Comparison of ENCODE assay signal across 8 mouse cellular contexts in genomic region chr5:144223503-144223862, GRCm38 (mm10). TPM values are rescaled to one million over a fixed set of nuclear protein-coding genes. Genes with fewer than 3 reads are reported as not detected.
DNase-seq lines count a peak whose midpoint lies in the region; ATAC-seq and TF ChIP-seq lines count a peak whose summit lies in the region.

Gene Tecpr1 (minus strand): TSS chr5:144223615.

- H3K9me3 ChIP-seq in CH12.LX (replicated peaks; ENCODE audit: low read length) = no peaks in the 10 kb centered on the region
- no peaks in the 10 kb centered on the region for H3K9me3 ChIP-seq in forebrain, embryonic 11.5 days (ENCODE audit: control insufficient read depth, low read length)
- H3K9me3 ChIP-seq in heart, embryonic 16.5 days (replicated peaks; ENCODE audit: control insufficient read depth, low read length) = no peaks in the 10 kb centered on the region
- no peaks in the 10 kb centered on the region for H3K9me3 ChIP-seq in liver, embryonic 15.5 days (replicated peaks)
- no peaks in the 10 kb centered on the region for H3K9me3 ChIP-seq in neural tube, embryonic 12.5 days

- TF ChIP-seq EP300 in CH12.LX (IDR thresholded peaks at IDR 0.05; ENCODE audit: low read length) = no peak

- WGBS in forebrain, embryonic 11.5 days = under 1% methylated on average over 37 of the region's 37 CpGs
- WGBS in heart, embryonic 16.5 days = under 1% methylated on average over 37 of the region's 37 CpGs
- WGBS in liver, embryonic 15.5 days (ENCODE audit: insufficient replicate concordance) = under 1% methylated on average over 37 of the region's 37 CpGs
- WGBS in neural tube, embryonic 12.5 days = under 1% methylated on average over 37 of the region's 37 CpGs

- H3K4me3 ChIP-seq in CH12.LX (replicated peaks in 1 of 3; ENCODE audit: low read depth in 2 of 3, low read length in 2 of 3, poor library complexity in 1 of 3) = peak within 1 kb of the TSS; percentile 77 to 93 (median 81)
- peak within 1 kb of the TSS; percentile 68 for H3K4me3 ChIP-seq in forebrain, embryonic 11.5 days (ENCODE audit: low read depth, low read length)
- peak within 1 kb of the TSS; percentile 91 for H3K4me3 ChIP-seq in heart, embryonic 16.5 days (ENCODE audit: low read length)
- peak within 1 kb of the TSS; percentile 70 for H3K4me3 ChIP-seq in liver, embryonic 15.5 days (replicated peaks)
- H3K4me3 ChIP-seq in neural tube, embryonic 12.5 days = peak within 1 kb of the TSS; percentile 66

- no peak within 1 kb of the TSS for H3K27ac ChIP-seq in CH12.LX (ENCODE audit: insufficient read depth, low read depth)
- H3K27ac ChIP-seq in forebrain, embryonic 11.5 days (ENCODE audit: low read depth, low read length) = peak within 1 kb of the TSS; percentile 50; the same call in 1 of the 2 replicates
- H3K27ac ChIP-seq in heart, embryonic 16.5 days (ENCODE audit: low read length) = peak within 1 kb of the TSS; percentile 86
- peak within 1 kb of the TSS; percentile 39; the same call in 1 of the 2 replicates for H3K27ac ChIP-seq in liver, embryonic 15.5 days (replicated peaks)
- no peak within 1 kb of the TSS for H3K27ac ChIP-seq in neural tube, embryonic 12.5 days

- peaks cover 0 to 3% of the 10 kb centered on the region in 2 experiments for H3K36me3 ChIP-seq in CH12.LX (replicated peaks in 1 of 2; ENCODE audit: control insufficient read depth in 1 of 2, insufficient read depth in 1 of 2, low read length in 1 of 2)
- H3K36me3 ChIP-seq in forebrain, embryonic 11.5 days (ENCODE audit: control insufficient read depth, insufficient read depth, low read length) = no peaks in the 10 kb centered on the region
- H3K36me3 ChIP-seq in heart, embryonic 16.5 days (ENCODE audit: control insufficient read depth, insufficient read depth) = no peaks in the 10 kb centered on the region
- H3K36me3 ChIP-seq in liver, embryonic 15.5 days (replicated peaks) = no peaks in the 10 kb centered on the region
- H3K36me3 ChIP-seq in neural tube, embryonic 12.5 days = no peaks in the 10 kb centered on the region

- no peak for TF ChIP-seq CTCF in CH12.LX (conservative IDR thresholded peaks at IDR 0.05 in 1 of 2, IDR thresholded peaks at IDR 0.05 in 1 of 2; ENCODE audit: low read depth in 2 of 2, low read length in 2 of 2)

- peak within 1 kb of the TSS; percentile 77 for H3K4me2 ChIP-seq in CH12.LX (ENCODE audit: insufficient read depth, low read depth, poor library complexity, severe bottlenecking)
- H3K4me2 ChIP-seq in forebrain, embryonic 11.5 days (ENCODE audit: low read depth, low read length, severe bottlenecking) = peak within 1 kb of the TSS; percentile 81
- peak within 1 kb of the TSS; percentile 71 for H3K4me2 ChIP-seq in heart, embryonic 16.5 days (ENCODE audit: low read depth, low read length)
- peak within 1 kb of the TSS; percentile 93 for H3K4me2 ChIP-seq in liver, embryonic 15.5 days
- peak within 1 kb of the TSS; percentile 84 for H3K4me2 ChIP-seq in neural tube, embryonic 12.5 days (replicated peaks)

- in situ Hi-C loops in CH12.LX (cut with MboI; ENCODE audit: low pct_ligation_motif_present, low pct_unique_long_range_greater_than_20kb, low sequenced_read_pairs) = loop anchor here (25.0 kb wide), 1 partner anchor 514 kb away; no protein-coding TSS in a partner anchor

- peaks cover 2 to 26% of the 10 kb centered on the region in 2 experiments; a peak in 2 of 4 replicates for H3K4me1 ChIP-seq in CH12.LX (ENCODE audit: control insufficient read depth in 1 of 2, insufficient read depth in 2 of 2)
- H3K4me1 ChIP-seq in forebrain, embryonic 11.5 days (replicated peaks; ENCODE audit: control insufficient read depth, insufficient read depth, low read length) = peaks cover 5% of the 10 kb centered on the region; the same call in 1 of the 2 replicates
- H3K4me1 ChIP-seq in heart, embryonic 16.5 days (ENCODE audit: control insufficient read depth, insufficient read depth, low read length) = peaks cover 20% of the 10 kb centered on the region
- H3K4me1 ChIP-seq in liver, embryonic 15.5 days (replicated peaks) = peaks cover 22% of the 10 kb centered on the region
- H3K4me1 ChIP-seq in neural tube, embryonic 12.5 days = peaks cover 17% of the 10 kb centered on the region

- H3K27me3 ChIP-seq in CH12.LX (replicated peaks) = no peaks in the 10 kb centered on the region
- no peaks in the 10 kb centered on the region for H3K27me3 ChIP-seq in forebrain, embryonic 11.5 days (ENCODE audit: control insufficient read depth, insufficient read depth, low read length)
- no peaks in the 10 kb centered on the region for H3K27me3 ChIP-seq in heart, embryonic 16.5 days (ENCODE audit: control insufficient read depth, insufficient read depth, low read length)
- H3K27me3 ChIP-seq in liver, embryonic 15.5 days = no peaks in the 10 kb centered on the region
- no peaks in the 10 kb centered on the region for H3K27me3 ChIP-seq in neural tube, embryonic 12.5 days (replicated peaks)

- no peaks in the 10 kb centered on the region for H3K79me2 ChIP-seq in CH12.LX (replicated peaks; ENCODE audit: control insufficient read depth, extremely low read depth, insufficient read depth, poor library complexity, severe bottlenecking)

- TF ChIP-seq RAD21 in CH12.LX (IDR thresholded peaks at IDR 0.05; ENCODE audit: low read depth, low read length) = no peak

- peak; percentile 95 for DNase-seq in CH12.LX (ENCODE audit: extremely low read depth)
- peak; percentile 89 for DNase-seq in c-Kit-positive CD71-positive TER-119-negative erythroid progenitor cells, embryonic 14.5 days (ENCODE audit: low read depth)
- DNase-seq in forebrain, embryonic 11.5 days (ENCODE audit: low spot score) = peak; percentile 96
- peak; percentile 98 for DNase-seq in kidney, postnatal 36 days
- peak; percentile 92 for DNase-seq in telencephalon, adult 2 months (ENCODE audit: low read depth, low spot score)

- dilution Hi-C loops in CH12.LX (cut with MboI; ENCODE audit: extremely low pct_ligation_motif_present, extremely low pct_unique_long_range_greater_than_20kb, low sequenced_read_pairs) = no loop called here

- peak within 1 kb of the TSS; percentile 75 for H3K9ac ChIP-seq in CH12.LX (ENCODE audit: insufficient read depth, low read depth)
- H3K9ac ChIP-seq in forebrain, embryonic 11.5 days (ENCODE audit: low read length) = peak within 1 kb of the TSS; percentile 74
- H3K9ac ChIP-seq in heart, embryonic 16.5 days (ENCODE audit: low read length) = peak within 1 kb of the TSS; percentile 89
- peak within 1 kb of the TSS; percentile 68 for H3K9ac ChIP-seq in liver, embryonic 15.5 days
- peak within 1 kb of the TSS; percentile 62 for H3K9ac ChIP-seq in neural tube, embryonic 12.5 days

- TF ChIP-seq POLR2A in CH12.LX (IDR thresholded peaks at IDR 0.05; ENCODE audit: low read depth, low read length) = peak; percentile 89

- ATAC-seq in forebrain, embryonic 11.5 days (replicated peaks; ENCODE audit: low FRiP score) = peak; percentile 95
- ATAC-seq in heart, embryonic 16.5 days (replicated peaks; ENCODE audit: extremely low read depth, insufficient read depth, low FRiP score) = peak; percentile 96
- peak; percentile 95 for ATAC-seq in liver, embryonic 15.5 days (ENCODE audit: insufficient read depth)
- ATAC-seq in neural tube, embryonic 12.5 days (ENCODE audit: low FRiP score, low read depth) = peak; percentile 98

TF ChIP-seq in CH12.LX, 34 proteins besides CTCF, POLR2A, EP300 and RAD21:
- 0 out of 2 replicates have a peak, but pooled peaks have one; percentile 15 for TF ChIP-seq MAZ (IDR thresholded peaks at IDR 0.05; ENCODE audit: low read depth, low read length)
- peak; percentile 55; the same call in 1 of the 2 replicates for TF ChIP-seq NELFE (IDR thresholded peaks at IDR 0.05; ENCODE audit: low read depth, low read length)
- peak; percentile 72; the same call in 1 of the 2 replicates for TF ChIP-seq SIN3A (IDR thresholded peaks at IDR 0.05; ENCODE audit: low read length)
- TF ChIP-seq ZMIZ1 (IDR thresholded peaks at IDR 0.05; ENCODE audit: low read depth, low read length) = peak; percentile 41; the same call in 1 of the 2 replicates
- no peak for TF ChIP-seq MAX (IDR thresholded peaks at IDR 0.05; ENCODE audit: low read length)
- TF ChIP-seq TBP (conservative IDR thresholded peaks at IDR 0.05; ENCODE audit: low read depth, low read length) = 0 out of 2 replicates have a peak, but pooled peaks have one; percentile 35
- no peak for TF ChIP-seq E2F4 (IDR thresholded peaks at IDR 0.05; ENCODE audit: insufficient replicate concordance, low read depth, low read length)
- TF ChIP-seq MEF2A (IDR thresholded peaks at IDR 0.05; ENCODE audit: borderline replicate concordance, low read depth, low read length) = peak; percentile 9; the same call in 1 of the 2 replicates
- TF ChIP-seq CHD2 (IDR thresholded peaks at IDR 0.05; ENCODE audit: low read length) = no peak
- peak; percentile 87 for TF ChIP-seq NRF1 (IDR thresholded peaks at IDR 0.05; ENCODE audit: low read depth, low read length)
- peak; percentile 52; the same call in 1 of the 2 replicates for TF ChIP-seq HCFC1 (IDR thresholded peaks at IDR 0.05; ENCODE audit: low read depth, low read length)
- peak; percentile 58 for TF ChIP-seq TCF12 (IDR thresholded peaks at IDR 0.05; ENCODE audit: low read depth, low read length)
- peak; percentile 83 for TF ChIP-seq ELF1 (IDR thresholded peaks at IDR 0.05; ENCODE audit: low read depth, low read length)

RNA-seq across cellular contexts. Expression of gene Tecpr1, which starts in this region (rescaled TPM):
- total RNA-seq in CH12.LX (2012; rRNA removed) = 5.3 and 6.0 TPM in 2 replicates
- total RNA-seq in CH12.LX (2014; rRNA removed) = 2.2 and 2.8 TPM in 2 replicates
- 5.8 and 6.2 TPM in 2 replicates for polyA plus RNA-seq in CH12.LX (2012; ENCODE audit: insufficient read length, low read depth)
- polyA plus RNA-seq in forebrain, embryonic 11.5 days (2014; fragmentation: Nextera tagmentation; extraction: Ambion mirVana) = 17.5 and 20.1 TPM in 2 replicates
- 18.3 and 19.7 TPM in 2 replicates for polyA plus RNA-seq in heart, embryonic 16.5 days (2015; fragmentation: Nextera tagmentation; extraction: Ambion mirVana)
- polyA plus RNA-seq in liver, embryonic 15.5 days (2015; fragmentation: Nextera tagmentation; extraction: Ambion mirVana) = 3.1 and 3.3 TPM in 2 replicates
- polyA plus RNA-seq in neural tube, embryonic 12.5 days (2016; fragmentation: Nextera tagmentation; extraction: Ambion mirVana) = 35.5 and 36.4 TPM in 2 replicates

Comparison
In these comparisons a context has a peak if more than half of its experiments do, and no peak if none do; other contexts are left out.
1. H3K27ac ChIP-seq: peak in forebrain, embryonic 11.5 days (single experiment), heart, embryonic 16.5 days (single experiment) and liver, embryonic 15.5 days (single experiment); none in CH12.LX (single experiment) and neural tube, embryonic 12.5 days (single experiment).
2. Peak in every context shown above with its lines, with median percentiles within 50 percentile points of each other: DNase-seq, H3K4me2 ChIP-seq, H3K4me3 ChIP-seq, H3K9ac ChIP-seq and ATAC-seq.